Mouse (Mus musculus): Measurements from ENCODE around the gene Akap8l.

DNA sequence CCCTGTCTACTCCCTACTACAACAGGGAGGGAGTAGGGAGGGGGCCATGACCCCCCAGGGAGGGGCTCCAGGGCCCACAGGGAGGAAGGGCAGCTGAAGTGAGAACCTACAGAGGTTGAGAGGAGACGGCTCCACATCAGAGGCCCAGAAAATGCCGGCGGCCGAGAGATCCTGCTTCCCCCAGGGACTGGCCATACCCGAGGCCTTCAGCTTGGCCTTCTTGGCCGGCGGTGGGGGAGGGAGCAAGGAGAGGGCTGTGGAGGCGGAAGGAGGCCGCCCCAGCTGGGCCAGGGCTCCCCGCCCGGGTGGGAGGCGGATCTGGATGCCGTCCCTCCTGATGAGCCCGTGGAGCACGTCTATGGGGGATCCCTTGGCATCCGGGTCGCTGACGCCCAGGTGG lies 9.5 kb upstream of the Akap8l start:
- TF ChIP-seq CTCF (conservative IDR thresholded peaks at IDR 0.05; ENCODE audit: insufficient read depth, insufficient read length, low read depth, low read length): no peak
- TF ChIP-seq POLR2A (IDR thresholded peaks at IDR 0.05; ENCODE audit: low read depth, low read length): no peak
